Mouse (Mus musculus) forebrain, postnatal 0 days (tissue): ENCODE results near the gene Pde4dip. TPM values are rescaled to one million over a fixed set of nuclear protein-coding genes. Genes with fewer than 3 reads are reported as not detected.

Experiments
- ATAC-seq: fragments of 200-750 bp; cut with Nextera tagmentation; 2 replicates; pipeline ENCODE4 v1.8.0; 2017; ENCODE audit warnings: mild to moderate bottlenecking, moderate library complexity
- DNase-seq: peaks from one replicate; pipeline ENCODE4 v3.0.0-alpha.2; 2015
- H3K27ac ChIP-seq: fragments of 300-500 bp; sonication (generic); 2 replicates; pipeline ENCODE4 v1.5.1; 2014; ENCODE audit warnings: low read depth, mild to moderate bottlenecking, antibody characterized with exemption, low read length, moderate library complexity, mixed read lengths
- H3K27me3 ChIP-seq: fragments of 300-500 bp; sonication (generic); 2 replicates; pipeline ENCODE4 v1.6.1; 2014; ENCODE audit warnings: mild to moderate bottlenecking, low read length, mixed read lengths; ENCODE audit not compliant: insufficient read depth
- H3K36me3 ChIP-seq: fragments of 300-500 bp; sonication (generic); 2 replicates; pipeline ENCODE4 v1.6.1; 2014; ENCODE audit warnings: mild to moderate bottlenecking, moderate library complexity; ENCODE audit not compliant: insufficient read depth
- H3K4me1 ChIP-seq: fragments of 300-500 bp; sonication (generic); 2 replicates; pipeline ENCODE4 v1.6.1; 2014; ENCODE audit warnings: antibody characterized with exemption; ENCODE audit not compliant: insufficient read depth
- H3K4me2 ChIP-seq: fragments of 300-500 bp; sonication (generic); 2 replicates; pipeline ENCODE4 v1.6.1; 2014; ENCODE audit warnings: low read depth, mild to moderate bottlenecking, moderate library complexity
- H3K4me3 ChIP-seq: fragments of 300-500 bp; sonication (generic); 2 replicates; pipeline ENCODE4 v1.5.1; 2014; ENCODE audit warnings: low read depth, low read length, mixed read lengths
- H3K9ac ChIP-seq: fragments of 300-500 bp; sonication (generic); 2 replicates; pipeline ENCODE4 v1.6.1; 2014; ENCODE audit warnings: mild to moderate bottlenecking
- H3K9me3 ChIP-seq: fragments of 300-500 bp; sonication (generic); 2 replicates; pipeline ENCODE4 v1.6.1; 2016; ENCODE audit warnings: low read length
- CTCF ChIP-seq: sonication (generic); IDR thresholded peaks from 2 replicates; pipeline ENCODE4 v1.5.1; 2016; ENCODE audit warnings: antibody characterized with exemption, control low read depth, low read depth
- WGBS: fragments of 180-500 bp; shearing (Covaris S2); extraction: QIAGEN DNeasy Blood & Tissue Kit; methylation state at CpG from one replicate; pipeline ENCODE4 v1.1.7; 2014; 5-methylcytosine and 5-hydroxymethylcytosine counted together
- polyA plus RNA-seq: library from polyadenylated mRNA; unstranded; fragments of >200 nt; fragmentation: Nextera tagmentation; extraction: Ambion mirVana; gene quantifications from 2 replicates; pipeline ENCODE4 v1.2.1, GENCODE M21; 2015
- total RNA-seq: library from RNA; depleted of rRNA; stranded (reverse); fragments of >200 nt; gene quantifications from 2 replicates; pipeline ENCODE4 v1.2.3, GENCODE M21; 2014

Gene Pde4dip
- total and polyA plus RNA-seq, 2 experiments from 2014 or later, result 53.1 to 118 TPM

- DNase-seq (peak; percentile 51), ATAC-seq (peak; percentile 90)
- H3K4me1 ChIP-seq, result 0 out of 2 replicates have a peak, but pooled peaks cover 3% of the 10 kb centered on the region
- no peaks in the 10 kb centered on the region for H3K36me3 ChIP-seq
- no peak overlapping the region for H3K4me3 ChIP-seq
- no peak overlapping the region for H3K9ac ChIP-seq
- no peak overlapping the region for H3K4me2 ChIP-seq
- TF ChIP-seq CTCF, result no peak
- no peaks in the 10 kb centered on the region for H3K27me3 ChIP-seq
- WGBS, result 35% methylated on average over 9 of the region's 9 CpGs
- no peaks in the 10 kb centered on the region for H3K9me3 ChIP-seq
- H3K27ac ChIP-seq, result peak overlapping the region; percentile 45
Measured at GRCm38 (mm10) chr3:97854575-97855384, 33.7 kb downstream of the Pde4dip start.

DNA sequence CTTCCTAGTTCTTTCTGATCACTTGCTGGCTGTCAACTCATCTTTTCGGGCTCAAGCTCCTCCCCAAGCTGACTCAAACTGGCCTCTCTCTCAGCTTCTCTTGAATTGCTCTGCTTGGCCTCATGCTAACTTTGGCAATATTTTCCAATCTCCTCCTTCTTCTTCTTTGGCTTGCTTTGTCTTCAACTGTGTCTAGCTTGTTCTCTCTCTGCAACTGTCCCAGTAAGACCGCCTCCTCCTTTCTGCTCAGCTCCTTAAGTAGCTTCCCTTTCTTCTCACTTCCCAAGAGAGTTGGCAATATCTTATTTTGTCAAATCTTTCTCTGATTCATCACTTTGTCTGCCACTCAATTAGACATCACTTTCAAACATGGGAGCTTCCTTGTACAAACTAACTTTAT lies 36.7 kb downstream of the Pde4dip start:
- Histone ChIP-seq H3K27ac (no peak overlapping the region), H3K9me3 (no peaks in the 10 kb centered on the region), H3K9ac (no peak overlapping the region), H3K4me2 (no peak overlapping the region), H3K4me1 (0 out of 2 replicates have a peak, but pooled peaks cover 3% of the 10 kb centered on the region), H3K4me3 (no peak overlapping the region), H3K27me3 (no peaks in the 10 kb centered on the region), H3K36me3 (no peaks in the 10 kb centered on the region)
- WGBS, result 87% methylated on average over 2 of the region's 2 CpGs
- TF ChIP-seq CTCF, result no peak
- DNase-seq, result no peak
- no peak for ATAC-seq

- DNase-seq (no peak), ATAC-seq (no peak)
- no peaks in the 10 kb centered on the region for H3K4me1 ChIP-seq
- WGBS, result 75% methylated on average over 3 of the region's 3 CpGs
- no peak overlapping the region for H3K4me3 ChIP-seq
- no peaks in the 10 kb centered on the region for H3K36me3 ChIP-seq
- TF ChIP-seq CTCF, result no peak
- H3K9me3 ChIP-seq, result no peaks in the 10 kb centered on the region
- no peak overlapping the region for H3K27ac ChIP-seq
- no peaks in the 10 kb centered on the region for H3K27me3 ChIP-seq
- no peak overlapping the region for H3K9ac ChIP-seq
- no peak overlapping the region for H3K4me2 ChIP-seq
Measured at GRCm38 (mm10) chr3:97847626-97848025, 40.9 kb downstream of the Pde4dip start.

DNA sequence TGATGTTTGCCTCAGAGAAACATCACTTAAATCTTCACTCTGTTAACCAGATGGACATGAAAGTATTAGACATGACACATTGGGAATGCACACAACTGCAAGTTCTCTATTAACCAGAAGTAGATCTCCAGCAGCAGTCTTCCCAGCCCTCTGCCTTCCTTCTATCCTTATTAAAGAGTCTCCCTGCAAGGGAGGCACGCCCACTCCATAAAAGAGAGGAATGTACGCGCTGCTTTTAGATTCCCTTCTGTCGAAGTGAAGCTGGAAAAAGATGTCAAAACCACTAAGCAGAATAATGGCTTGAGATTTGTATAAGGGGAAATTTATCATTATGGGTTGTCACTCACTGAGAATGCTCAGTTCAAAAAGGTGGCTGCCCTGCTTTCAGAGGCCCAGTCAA lies 42.1 kb downstream of the Pde4dip start:
- no peak overlapping the region for H3K4me3 ChIP-seq
- no peak for TF ChIP-seq CTCF
- H3K4me1 ChIP-seq, result no peaks in the 10 kb centered on the region
- H3K36me3 ChIP-seq, result 0 out of 2 replicates have a peak, but pooled peaks cover 10% of the 10 kb centered on the region
- H3K27me3 ChIP-seq, result no peaks in the 10 kb centered on the region
- no peak overlapping the region for H3K9ac ChIP-seq
- H3K4me2 ChIP-seq, result no peak overlapping the region
- ATAC-seq, result peak; percentile 40; the same call in 1 of the 2 replicates
- 68% methylated on average over 4 of the region's 4 CpGs for WGBS
- H3K27ac ChIP-seq, result no peak overlapping the region
- no peak for DNase-seq
- no peaks in the 10 kb centered on the region for H3K9me3 ChIP-seq

DNA sequence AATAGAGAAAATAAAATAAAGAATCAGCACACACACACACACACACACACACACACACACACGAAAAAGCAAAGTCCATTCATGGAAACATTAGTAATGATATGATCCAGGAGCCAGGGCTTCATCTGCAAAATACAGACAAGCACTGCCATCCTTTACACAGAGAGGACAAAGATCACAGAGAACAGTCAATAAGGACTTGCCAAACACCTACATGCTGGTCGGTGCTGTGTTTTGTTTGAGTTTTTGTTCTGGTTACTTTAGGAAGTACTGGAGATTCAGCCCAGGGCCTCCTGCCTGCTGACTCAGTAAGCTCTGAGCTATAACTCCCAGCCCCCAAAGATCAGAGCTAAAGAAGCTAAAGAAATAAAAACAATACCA lies 43.7 kb downstream of the Pde4dip start:
- WGBS, result 73% methylated on average over 2 of the region's 2 CpGs
- ATAC-seq (no peak), DNase-seq (no peak)
- H3K27ac ChIP-seq, result no peak overlapping the region
- no peaks in the 10 kb centered on the region for H3K4me1 ChIP-seq
- no peak overlapping the region for H3K4me3 ChIP-seq
- no peaks in the 10 kb centered on the region for H3K27me3 ChIP-seq
- no peak for TF ChIP-seq CTCF
- H3K9me3 ChIP-seq, result no peaks in the 10 kb centered on the region
- 0 out of 2 replicates have a peak, but pooled peaks cover 10% of the 10 kb centered on the region for H3K36me3 ChIP-seq
- no peak overlapping the region for H3K9ac ChIP-seq
- no peak overlapping the region for H3K4me2 ChIP-seq

DNA sequence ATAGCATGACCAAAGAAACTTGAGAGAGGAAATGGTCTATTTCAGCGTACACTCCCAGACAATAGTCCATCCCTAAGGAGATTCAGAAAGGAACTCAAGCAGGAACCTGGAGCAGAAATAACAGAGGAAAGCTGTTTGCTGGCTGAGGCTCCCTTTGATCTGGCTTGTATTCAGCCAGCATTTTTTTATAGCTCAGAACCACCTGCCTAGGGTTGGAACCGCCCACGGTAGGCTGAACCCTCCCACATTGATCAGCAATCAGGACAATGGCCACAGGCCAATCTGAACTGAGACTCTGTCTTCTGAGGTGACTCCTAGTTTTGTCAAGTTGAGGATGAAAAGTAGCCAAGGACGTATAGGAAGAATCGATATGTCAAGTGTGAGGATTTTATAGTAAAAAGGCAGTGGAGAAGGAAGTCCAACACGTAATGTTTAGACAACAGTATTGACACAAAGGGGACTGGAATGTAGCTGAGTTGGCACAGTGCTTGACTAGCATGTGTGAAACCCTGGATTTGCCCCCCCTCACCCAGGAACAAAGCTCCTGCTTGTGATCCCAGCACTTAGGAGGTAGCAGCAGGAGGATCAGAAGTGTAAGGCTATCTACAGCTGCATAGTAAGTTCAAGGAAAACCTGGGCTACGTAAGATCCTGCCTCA lies 44.2 kb downstream of the Pde4dip start:
- ATAC-seq (no peak), DNase-seq (no peak)
- TF ChIP-seq CTCF, result no peak
- WGBS, result 86% methylated on average over 7 of the region's 7 CpGs
- H3K4me3 ChIP-seq, result no peak overlapping the region
- H3K27ac ChIP-seq, result no peak overlapping the region
- H3K9me3 ChIP-seq, result no peaks in the 10 kb centered on the region
- no peaks in the 10 kb centered on the region for H3K27me3 ChIP-seq
- H3K9ac ChIP-seq, result no peak overlapping the region
- H3K36me3 ChIP-seq, result 0 out of 2 replicates have a peak, but pooled peaks cover 10% of the 10 kb centered on the region
- no peak overlapping the region for H3K4me2 ChIP-seq
- no peaks in the 10 kb centered on the region for H3K4me1 ChIP-seq

DNA sequence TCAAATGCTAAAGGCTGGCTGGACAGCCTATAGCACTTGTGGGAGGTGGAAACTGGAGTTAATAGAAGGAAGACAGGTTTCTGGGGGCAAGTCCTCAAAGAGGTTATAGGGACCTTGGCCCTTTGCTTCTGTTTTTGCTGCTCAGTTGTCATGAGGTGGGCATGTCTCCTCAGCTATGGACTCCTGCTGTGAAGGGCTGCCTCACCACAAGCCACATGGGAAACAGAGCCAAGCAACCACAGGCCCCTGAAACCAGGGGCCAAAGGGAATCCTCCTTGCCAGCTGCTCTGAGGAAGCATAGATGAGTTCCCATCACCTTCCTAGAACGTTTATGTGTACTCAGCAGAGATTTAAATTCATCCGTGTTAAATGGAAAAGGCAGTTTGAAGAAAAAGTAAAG lies 45.9 kb downstream of the Pde4dip start:
- H3K27ac ChIP-seq, result no peak overlapping the region
- no peak overlapping the region for H3K9ac ChIP-seq
- no peaks in the 10 kb centered on the region for H3K9me3 ChIP-seq
- TF ChIP-seq CTCF, result no peak
- H3K4me2 ChIP-seq, result no peak overlapping the region
- 63% methylated on average over 2 of the region's 2 CpGs for WGBS
- no peaks in the 10 kb centered on the region for H3K4me1 ChIP-seq
- no peak overlapping the region for H3K4me3 ChIP-seq
- ATAC-seq (no peak), DNase-seq (no peak)
- H3K27me3 ChIP-seq, result no peaks in the 10 kb centered on the region
- peaks cover 13% of the 10 kb centered on the region; the same call in 1 of the 2 replicates for H3K36me3 ChIP-seq
